Mouse (Mus musculus) neural tube, embryonic 14.5 days (tissue): ENCODE measurements around the gene Dock4. TPM values are rescaled to one million over a fixed set of nuclear protein-coding genes. Genes with fewer than 3 reads are reported as not detected.

Experiments used
- ATAC-seq: fragments of 200-750 bp; cut with Nextera tagmentation; 2 replicates; pipeline ENCODE4 v1.8.0; 2017; ENCODE audit warnings: low read depth, mild to moderate bottlenecking, moderate TSS enrichment, moderate library complexity
- H3K27ac ChIP-seq: fragments of 300-500 bp; sonication (generic); 2 replicates; pipeline ENCODE4 v1.5.1; 2014; ENCODE audit warnings: low read depth, mild to moderate bottlenecking, control low read depth, low read length, moderate library complexity, mixed read lengths
- H3K27me3 ChIP-seq: fragments of 300-500 bp; sonication (generic); 2 replicates; pipeline ENCODE4 v1.6.1; 2014; ENCODE audit warnings: low read length; ENCODE audit not compliant: control insufficient read depth, insufficient read depth
- H3K36me3 ChIP-seq: fragments of 300-500 bp; sonication (generic); 2 replicates; pipeline ENCODE4 v1.6.1; 2014; ENCODE audit warnings: low read length, mixed read lengths; ENCODE audit not compliant: control insufficient read depth, insufficient read depth
- H3K4me1 ChIP-seq: fragments of 300-500 bp; sonication (generic); 2 replicates; pipeline ENCODE4 v1.6.1; 2014; ENCODE audit warnings: low read length; ENCODE audit not compliant: control insufficient read depth, insufficient read depth
- H3K4me2 ChIP-seq: fragments of 300-500 bp; sonication (generic); 2 replicates; pipeline ENCODE4 v1.6.1; 2014; ENCODE audit warnings: mild to moderate bottlenecking, low read depth, low read length, control low read depth
- H3K4me3 ChIP-seq: fragments of 300-500 bp; sonication (generic); 2 replicates; pipeline ENCODE4 v1.5.1; 2014; ENCODE audit warnings: low read depth, low read length, control low read depth, mixed read lengths
- H3K9ac ChIP-seq: fragments of 300-500 bp; sonication (generic); replicated peaks from 2 replicates; pipeline ENCODE4 v1.6.1; 2014; ENCODE audit warnings: low read depth, mild to moderate bottlenecking, control low read depth, low read length, mixed read lengths
- H3K9me3 ChIP-seq: fragments of 300-500 bp; sonication (generic); 2 replicates; pipeline ENCODE4 v1.6.1; 2016; ENCODE audit warnings: low read length; ENCODE audit not compliant: control insufficient read depth
- WGBS: fragments of 180-500 bp; shearing (Covaris S2); extraction: QIAGEN DNeasy Blood & Tissue Kit; methylation state at CpG from one replicate; pipeline ENCODE4 v1.1.7; 2014; 5-methylcytosine and 5-hydroxymethylcytosine counted together
- polyA plus RNA-seq: library from polyadenylated mRNA; unstranded; fragments of >200 nt; fragmentation: Nextera tagmentation; extraction: Ambion mirVana; gene quantifications from 2 replicates; pipeline ENCODE4 v1.2.1, GENCODE M21; 2014

The Dock4 gene
- polyA plus RNA-seq, 1 experiment from 2014 or later = 45.4 TPM

GRCm38 (mm10) chr12:40471649-40472399, 26.1 kb downstream of the Dock4 start:
- Histone ChIP-seq H3K36me3 (no peaks in the 10 kb centered on the region), H3K27ac (no peak overlapping the region), H3K4me2 (no peak overlapping the region), H3K9ac (no peak overlapping the region), H3K4me1 (peaks cover 25% of the 10 kb centered on the region), H3K9me3 (no peaks in the 10 kb centered on the region), H3K4me3 (no peak overlapping the region), H3K27me3 (no peaks in the 10 kb centered on the region)
- 74% methylated on average over 11 of the region's 11 CpGs for WGBS
- no peak for ATAC-seq

DNA sequence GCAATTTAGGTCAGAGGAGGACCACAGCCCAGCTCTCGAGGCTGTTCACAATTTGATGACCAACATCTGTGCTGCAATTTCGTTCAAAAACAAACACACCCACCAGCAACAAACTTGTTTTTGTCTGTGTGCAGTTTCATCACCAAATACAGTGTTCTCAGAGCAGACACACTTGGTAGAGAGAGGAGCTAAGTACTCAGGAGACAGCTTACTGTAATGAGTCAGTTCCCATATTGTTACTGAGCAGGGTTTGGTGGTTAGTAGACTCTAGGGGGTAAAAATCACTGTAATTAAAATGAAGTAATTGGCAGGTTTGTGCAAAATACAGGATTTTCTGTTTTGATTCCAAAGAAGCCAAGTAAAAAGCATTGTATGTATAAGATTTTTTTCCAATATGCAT, 28.0 kb downstream of the Dock4 start:
- H3K4me3 ChIP-seq = no peak overlapping the region
- no peak overlapping the region for H3K27ac ChIP-seq
- no peak overlapping the region for H3K9ac ChIP-seq
- no peaks in the 10 kb centered on the region for H3K36me3 ChIP-seq
- H3K9me3 ChIP-seq = no peaks in the 10 kb centered on the region
- peaks cover 36% of the 10 kb centered on the region for H3K4me1 ChIP-seq
- WGBS = 34% methylated on average over 2 of the region's 2 CpGs
- no peak overlapping the region for H3K4me2 ChIP-seq
- no peak for ATAC-seq
- no peaks in the 10 kb centered on the region for H3K27me3 ChIP-seq

DNA sequence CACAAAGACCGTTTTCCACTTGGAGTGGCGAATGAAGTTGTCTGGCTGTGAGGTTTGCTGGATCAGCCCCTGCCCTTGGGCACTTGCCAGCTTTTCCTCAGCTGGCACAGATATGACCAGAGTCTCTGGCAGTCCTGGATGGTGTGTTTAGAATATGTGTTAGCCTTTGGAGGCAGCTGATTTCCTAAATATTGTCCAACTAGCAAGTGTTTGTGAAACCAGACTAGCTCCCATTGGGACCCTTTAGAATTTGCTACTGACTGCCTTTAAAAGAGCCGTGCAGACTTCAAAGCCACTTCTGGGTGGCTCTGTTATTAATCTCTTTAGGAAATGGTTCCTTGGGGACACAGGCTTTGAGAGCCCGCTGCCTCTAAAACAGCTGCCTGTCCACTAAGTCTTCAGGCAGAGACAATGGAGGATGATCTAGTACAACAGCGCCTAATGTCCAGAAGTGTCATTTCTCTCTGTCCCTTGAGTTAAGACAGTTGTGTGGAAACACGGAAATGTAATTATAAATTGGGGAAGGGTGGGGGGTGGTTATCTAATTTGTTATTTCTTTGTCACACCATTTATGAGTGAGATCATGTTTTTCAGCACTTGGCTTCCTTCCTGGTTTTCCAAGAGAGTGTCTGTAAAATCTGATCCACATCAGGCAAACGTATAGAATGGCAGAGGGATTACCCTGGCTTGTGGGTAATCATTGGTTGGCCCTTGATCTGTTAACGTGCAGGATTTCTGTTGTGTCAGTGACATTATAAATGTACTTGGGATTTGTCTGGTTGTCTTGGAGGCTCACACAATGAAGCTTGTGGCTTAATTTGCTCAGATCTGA, 32.1 kb downstream of the Dock4 start:
- Histone ChIP-seq H3K27ac (0 out of 2 replicates have a peak overlapping the region, but pooled peaks have one; percentile 28), H3K9ac (no peak overlapping the region), H3K27me3 (no peaks in the 10 kb centered on the region), H3K36me3 (no peaks in the 10 kb centered on the region), H3K9me3 (no peaks in the 10 kb centered on the region), H3K4me3 (no peak overlapping the region), H3K4me2 (no peak overlapping the region), H3K4me1 (peaks cover 26% of the 10 kb centered on the region)
- 10% methylated on average over 8 of the region's 8 CpGs for WGBS
- ATAC-seq = peak; percentile 67

GRCm38 (mm10) chr12:40484224-40484623, 38.5 kb downstream of the Dock4 start:
- Histone ChIP-seq H3K9me3 (no peaks in the 10 kb centered on the region), H3K4me2 (no peak overlapping the region)

GRCm38 (mm10) chr12:40485210-40485609, 39.5 kb downstream of the Dock4 start:
- H3K4me2 ChIP-seq = no peak overlapping the region
- H3K27me3 ChIP-seq = no peaks in the 10 kb centered on the region
- no peaks in the 10 kb centered on the region for H3K36me3 ChIP-seq
- H3K4me1 ChIP-seq = peaks cover 3% of the 10 kb centered on the region; the same call in 1 of the 2 replicates
- no peaks in the 10 kb centered on the region for H3K9me3 ChIP-seq
- no peak overlapping the region for H3K4me3 ChIP-seq
- ATAC-seq = no peak
- 97% methylated on average over 1 of the region's 1 CpGs for WGBS
- no peak overlapping the region for H3K27ac ChIP-seq
- no peak overlapping the region for H3K9ac ChIP-seq

More at GRCm38 (mm10) chr12:40484224-40484623, 38.5 kb downstream of the Dock4 start:
- peaks cover 3% of the 10 kb centered on the region; the same call in 1 of the 2 replicates for H3K4me1 ChIP-seq
- H3K4me3 ChIP-seq = no peak overlapping the region
- H3K27ac ChIP-seq = no peak overlapping the region
- ATAC-seq = peak; percentile 33; the same call in 1 of the 2 replicates
- 27% methylated on average over 3 of the region's 3 CpGs for WGBS
- H3K27me3 ChIP-seq = no peaks in the 10 kb centered on the region
- no peaks in the 10 kb centered on the region for H3K36me3 ChIP-seq
- no peak overlapping the region for H3K9ac ChIP-seq

GRCm38 (mm10) chr12:40486047-40486837, 40.5 kb downstream of the Dock4 start:
- no peaks in the 10 kb centered on the region for H3K36me3 ChIP-seq
- no peak overlapping the region for H3K9ac ChIP-seq
- no peak overlapping the region for H3K4me3 ChIP-seq
- H3K27me3 ChIP-seq = no peaks in the 10 kb centered on the region
- H3K4me2 ChIP-seq = no peak overlapping the region
- H3K27ac ChIP-seq = no peak overlapping the region
- 61% methylated on average over 12 of the region's 12 CpGs for WGBS
- 0 out of 2 replicates have a peak, but pooled peaks have one; percentile 38 for ATAC-seq
- H3K9me3 ChIP-seq = no peaks in the 10 kb centered on the region
- H3K4me1 ChIP-seq = peaks cover 3% of the 10 kb centered on the region; the same call in 1 of the 2 replicates

GRCm38 (mm10) chr12:40496387-40496786, 50.6 kb downstream of the Dock4 start:
- WGBS = 73% methylated on average over 11 of the region's 11 CpGs
- Histone ChIP-seq H3K4me2 (no peak overlapping the region), H3K4me1 (peaks cover 31% of the 10 kb centered on the region), H3K27ac (no peak overlapping the region), H3K4me3 (no peak overlapping the region), H3K36me3 (no peaks in the 10 kb centered on the region), H3K9me3 (no peaks in the 10 kb centered on the region), H3K27me3 (no peaks in the 10 kb centered on the region), H3K9ac (no peak overlapping the region)
- ATAC-seq = no peak

DNA sequence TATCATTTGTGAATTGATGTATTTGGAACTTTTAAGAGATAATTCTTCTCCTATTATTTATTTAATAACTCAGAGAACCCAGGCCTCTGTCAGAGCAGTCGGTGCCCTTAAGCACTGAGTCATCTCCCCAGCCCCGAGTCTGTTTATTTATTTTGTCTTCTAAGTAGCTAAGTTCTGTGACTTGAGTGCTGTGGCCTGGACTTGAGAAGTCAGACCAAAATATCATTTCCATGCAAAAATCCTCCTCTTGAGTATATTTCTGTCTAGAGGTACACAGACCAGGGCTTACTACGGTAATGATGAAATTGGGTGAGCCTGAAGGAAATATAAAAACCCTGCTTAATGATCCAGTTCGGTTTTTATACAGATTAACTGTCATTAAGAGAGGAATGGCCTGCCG, 52.1 kb downstream of the Dock4 start:
- Histone ChIP-seq H3K4me1 (peaks cover 31% of the 10 kb centered on the region), H3K9ac (no peak overlapping the region), H3K27ac (no peak overlapping the region; the same call in 1 of the 2 replicates), H3K4me3 (no peak overlapping the region), H3K9me3 (no peaks in the 10 kb centered on the region), H3K27me3 (no peaks in the 10 kb centered on the region), H3K36me3 (no peaks in the 10 kb centered on the region), H3K4me2 (no peak overlapping the region)
- ATAC-seq = peak; percentile 38
- WGBS = 39% methylated on average over 5 of the region's 5 CpGs
